Mouse (Mus musculus) forebrain, embryonic 13.5 days (tissue): Measurements from ENCODE around the gene Zfp213. TPM values are rescaled to one million over a fixed set of nuclear protein-coding genes. Genes with fewer than 3 reads are reported as not detected.

Source experiments
- ATAC-seq: fragments of 200-750 bp; cut with Nextera tagmentation; 2 replicates; pipeline ENCODE4 v1.8.0; 2017
- H3K27ac ChIP-seq: fragments of 300-500 bp; sonication (generic); 2 replicates; pipeline ENCODE4 v1.5.1; 2015; ENCODE audit warnings: inconsistent platforms, mild to moderate bottlenecking, moderate library complexity
- H3K27me3 ChIP-seq: fragments of 300-500 bp; sonication (generic); 2 replicates; pipeline ENCODE4 v1.6.1; 2015; ENCODE audit warnings: mild to moderate bottlenecking, inconsistent platforms
- H3K36me3 ChIP-seq: fragments of 300-500 bp; sonication (generic); 2 replicates; pipeline ENCODE4 v1.6.1; 2015; ENCODE audit warnings: mild to moderate bottlenecking, inconsistent platforms; ENCODE audit not compliant: poor library complexity, severe bottlenecking
- H3K4me1 ChIP-seq: fragments of 300-500 bp; sonication (generic); 2 replicates; pipeline ENCODE4 v1.6.1; 2015; ENCODE audit warnings: inconsistent platforms
- H3K4me2 ChIP-seq: fragments of 300-500 bp; sonication (generic); 2 replicates; pipeline ENCODE4 v1.6.1; 2015; ENCODE audit warnings: inconsistent platforms, mild to moderate bottlenecking, moderate library complexity
- H3K4me3 ChIP-seq: fragments of 300-500 bp; sonication (generic); 2 replicates; pipeline ENCODE4 v1.5.1; 2015; ENCODE audit warnings: mild to moderate bottlenecking, inconsistent platforms
- H3K9ac ChIP-seq: fragments of 300-500 bp; sonication (generic); 2 replicates; pipeline ENCODE4 v1.6.1; 2015; ENCODE audit warnings: mild to moderate bottlenecking, inconsistent platforms
- H3K9me3 ChIP-seq: fragments of 300-500 bp; sonication (generic); replicated peaks from 2 replicates; pipeline ENCODE4 v1.6.1; 2016; ENCODE audit warnings: inconsistent platforms
- WGBS: fragments of 180-500 bp; shearing (Covaris S2); methylation state at CpG from one replicate; pipeline ENCODE4 v1.1.7; 2015; 5-methylcytosine and 5-hydroxymethylcytosine counted together
- polyA plus RNA-seq: library from polyadenylated mRNA; unstranded; fragments of >200 nt; fragmentation: Nextera tagmentation; extraction: Ambion mirVana; gene quantifications from 2 replicates; pipeline ENCODE4 v1.2.1, GENCODE M21; 2015

The Zfp213 gene
- 20.7 and 22.4 TPM in 2 replicates for polyA plus RNA-seq

GRCm38 (mm10) chr17:23563595-23564367 is at the start of gene Zfp213:
Zfp213 (minus strand) TSS chr17:23564238.
- peak; percentile 96 for ATAC-seq
- no peaks in the 10 kb centered on the region for H3K9me3 ChIP-seq
- peak within 1 kb of the TSS; percentile 75 for H3K4me3 ChIP-seq
- peak within 1 kb of the TSS; percentile 66 for H3K4me2 ChIP-seq
- peaks cover 20% of the 10 kb centered on the region for H3K4me1 ChIP-seq
- H3K27ac ChIP-seq, result peak within 1 kb of the TSS; percentile 90
- no peaks in the 10 kb centered on the region for H3K27me3 ChIP-seq
- peak within 1 kb of the TSS; percentile 89 for H3K9ac ChIP-seq
- whole genome bisulfite sequencing, result 2% methylated on average over 59 of the region's 59 CpGs
- peaks cover 27% of the 10 kb centered on the region for H3K36me3 ChIP-seq

GRCm38 (mm10) chr17:23610361-23610800 is 46.3 kb upstream of the Zfp213 start:
- no peak overlapping the region for H3K4me2 ChIP-seq
- no peaks in the 10 kb centered on the region for H3K4me1 ChIP-seq
- no peaks in the 10 kb centered on the region for H3K9me3 ChIP-seq
- WGBS, result 90% methylated on average over 28 of the region's 28 CpGs
- H3K36me3 ChIP-seq, result no peaks in the 10 kb centered on the region
- ATAC-seq, result no peak
- no peak overlapping the region for H3K9ac ChIP-seq
- H3K4me3 ChIP-seq, result no peak overlapping the region
- H3K27me3 ChIP-seq, result no peaks in the 10 kb centered on the region
- no peak overlapping the region for H3K27ac ChIP-seq

- no peaks in the 10 kb centered on the region for H3K9me3 ChIP-seq
- no peaks in the 10 kb centered on the region for H3K27me3 ChIP-seq
- H3K27ac ChIP-seq, result no peak overlapping the region
- H3K4me3 ChIP-seq, result no peak overlapping the region
- whole genome bisulfite sequencing, result 91% methylated on average over 24 of the region's 24 CpGs
- no peaks in the 10 kb centered on the region for H3K36me3 ChIP-seq
- no peak overlapping the region for H3K4me2 ChIP-seq
- H3K4me1 ChIP-seq, result no peaks in the 10 kb centered on the region
- no peak overlapping the region for H3K9ac ChIP-seq
- ATAC-seq, result no peak
These were observed 45.6 kb upstream of the Zfp213 start for GRCm38 (mm10) chr17:23609612-23610011.

GRCm38 (mm10) chr17:23605220-23605619 is 41.2 kb upstream of the Zfp213 start:
- Histone ChIP-seq H3K27ac (no peak overlapping the region), H3K4me3 (no peak overlapping the region), H3K27me3 (no peaks in the 10 kb centered on the region), H3K9me3 (no peaks in the 10 kb centered on the region), H3K36me3 (no peaks in the 10 kb centered on the region), H3K4me2 (no peak overlapping the region), H3K4me1 (no peaks in the 10 kb centered on the region), H3K9ac (no peak overlapping the region)
- no peak for ATAC-seq
- 81% methylated on average over 8 of the region's 8 CpGs for WGBS

- no peak for ATAC-seq
- WGBS, result 74% methylated on average over 7 of the region's 7 CpGs
- Histone ChIP-seq H3K36me3 (no peaks in the 10 kb centered on the region), H3K4me3 (no peak overlapping the region), H3K9ac (no peak overlapping the region), H3K4me2 (no peak overlapping the region), H3K27ac (no peak overlapping the region), H3K27me3 (no peaks in the 10 kb centered on the region), H3K9me3 (no peaks in the 10 kb centered on the region), H3K4me1 (peaks cover 7% of the 10 kb centered on the region; the same call in 1 of the 2 replicates)
These were observed 40.4 kb upstream of the Zfp213 start for GRCm38 (mm10) chr17:23604394-23604793.

GRCm38 (mm10) chr17:23603542-23603941 is 39.5 kb upstream of the Zfp213 start:
- WGBS, result 57% methylated on average over 2 of the region's 2 CpGs
- H3K4me1 ChIP-seq, result peaks cover 15% of the 10 kb centered on the region
- H3K9me3 ChIP-seq, result no peaks in the 10 kb centered on the region
- H3K36me3 ChIP-seq, result no peaks in the 10 kb centered on the region
- H3K9ac ChIP-seq, result no peak overlapping the region
- no peak overlapping the region for H3K4me3 ChIP-seq
- 0 out of 2 replicates have a peak overlapping the region, but pooled peaks have one; percentile 12 for H3K4me2 ChIP-seq
- no peaks in the 10 kb centered on the region for H3K27me3 ChIP-seq
- H3K27ac ChIP-seq, result no peak overlapping the region
- ATAC-seq, result no peak

- no peak overlapping the region for H3K9ac ChIP-seq
- H3K4me1 ChIP-seq, result peaks cover 17% of the 10 kb centered on the region
- no peaks in the 10 kb centered on the region for H3K9me3 ChIP-seq
- WGBS, result 10% methylated on average over 8 of the region's 8 CpGs
- no peaks in the 10 kb centered on the region for H3K36me3 ChIP-seq
- ATAC-seq, result no peak
- no peak overlapping the region for H3K27ac ChIP-seq
- no peaks in the 10 kb centered on the region for H3K27me3 ChIP-seq
- H3K4me2 ChIP-seq, result 0 out of 2 replicates have a peak overlapping the region, but pooled peaks have one; percentile 12
- no peak overlapping the region for H3K4me3 ChIP-seq
These were observed 39.0 kb upstream of the Zfp213 start for GRCm38 (mm10) chr17:23603077-23603476.

- Histone ChIP-seq H3K4me3 (no peak overlapping the region), H3K9me3 (no peaks in the 10 kb centered on the region), H3K27me3 (no peaks in the 10 kb centered on the region), H3K4me1 (peaks cover 17% of the 10 kb centered on the region), H3K4me2 (no peak overlapping the region), H3K36me3 (no peaks in the 10 kb centered on the region), H3K9ac (no peak overlapping the region), H3K27ac (no peak overlapping the region)
- WGBS, result 49% methylated on average over 10 of the region's 10 CpGs
- no peak for ATAC-seq
These were observed 38.0 kb upstream of the Zfp213 start for GRCm38 (mm10) chr17:23601836-23602585.

- Histone ChIP-seq H3K4me1 (peaks cover 17% of the 10 kb centered on the region), H3K27ac (no peak within 1 kb of the TSS), H3K36me3 (no peaks in the 10 kb centered on the region), H3K9ac (no peak within 1 kb of the TSS), H3K4me2 (peak within 1 kb of the TSS; percentile 68), H3K27me3 (no peaks in the 10 kb centered on the region), H3K9me3 (no peaks in the 10 kb centered on the region), H3K4me3 (no peak within 1 kb of the TSS)
- no peak for ATAC-seq
- WGBS, result 24% methylated on average over 15 of the region's 15 CpGs
These were observed 36.9 kb upstream of the Zfp213 start, which contains the start of gene Zscan10 for GRCm38 (mm10) chr17:23600641-23601622. Zscan10 (plus strand) TSS chr17:23600856.

- H3K27ac ChIP-seq, result no peak overlapping the region
- no peak for ATAC-seq
- WGBS, result 45% methylated on average over 7 of the region's 7 CpGs
These were observed 35.6 kb upstream of the Zfp213 start for GRCm38 (mm10) chr17:23599605-23600063.

More at GRCm38 (mm10) chr17:23599605-23600063, 35.6 kb upstream of the Zfp213 start:
- H3K4me2 ChIP-seq, result peak overlapping the region; percentile 68
- peak overlapping the region; percentile 63 for H3K9ac ChIP-seq
- no peaks in the 10 kb centered on the region for H3K9me3 ChIP-seq
- H3K27me3 ChIP-seq, result no peaks in the 10 kb centered on the region
- H3K4me1 ChIP-seq, result peaks cover 17% of the 10 kb centered on the region
- H3K36me3 ChIP-seq, result no peaks in the 10 kb centered on the region
- H3K4me3 ChIP-seq, result peak overlapping the region; percentile 41
